Mouse (Mus musculus): ENCODE measurements at regions not wholly inside any gene's neighbourhood (a gene's known extent, or its start where the extent isn't known, plus 50 kb on each side); places are given as distances from the start of the nearest gene placed in this dataset.

DNA sequence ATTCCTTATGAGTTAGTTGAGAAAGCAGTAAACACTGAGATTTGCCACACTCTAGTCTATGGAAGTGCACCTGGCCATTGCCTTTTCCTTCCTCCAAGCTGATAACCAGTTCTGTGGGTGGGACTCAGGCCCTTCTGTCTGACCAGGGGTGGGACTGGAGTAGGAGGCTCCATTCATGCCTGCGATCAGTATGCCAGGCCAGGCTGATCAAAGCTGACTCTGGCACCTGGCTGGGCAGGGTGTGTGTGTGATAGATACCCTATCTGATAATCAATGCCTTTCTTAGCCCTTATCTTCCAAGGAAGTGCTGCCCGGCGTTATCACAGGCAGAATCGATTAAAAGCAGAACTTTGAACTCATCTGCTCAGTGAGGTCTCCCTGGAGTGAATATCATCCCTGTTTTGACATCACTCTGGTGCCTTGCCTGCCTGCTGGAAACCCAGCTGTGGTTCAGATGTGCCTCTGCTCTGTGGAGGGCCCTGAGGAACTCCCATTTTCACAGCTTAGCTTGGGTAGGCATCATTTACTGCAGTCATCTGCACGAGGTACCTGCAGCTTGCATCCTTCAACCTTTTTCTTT lies 396.0 kb upstream of the Klhl29 start:
- TF ChIP-seq CTCF (IDR thresholded peaks at IDR 0.05; ENCODE audit: borderline replicate concordance, extremely low read depth, insufficient read depth, insufficient read length) (no peak), POLR2A (IDR thresholded peaks at IDR 0.05; ENCODE audit: borderline replicate concordance, extremely low read depth, insufficient read depth, insufficient read length, poor library complexity, severe bottlenecking) (no peak)

Data from brain, embryonic 14.5 days (tissue).